Mouse (Mus musculus): ENCODE results near the gene Lrch1. TPM values are rescaled to one million over a fixed set of nuclear protein-coding genes. Genes with fewer than 3 reads are reported as not detected.

The Lrch1 gene
- polyA plus RNA-seq, 1 experiment from 2014 or later: 13.3 TPM

GRCm38 (mm10) chr14:74929739-74930138 lies 17.9 kb downstream of the Lrch1 start:
- ATAC-seq (ENCODE audit: low FRiP score): no peak
- Histone ChIP-seq H3K4me3 (no peak overlapping the region), H3K4me2 (replicated peaks) (no peak overlapping the region), H3K9me3 (replicated peaks) (no peaks in the 10 kb centered on the region), H3K27me3 (no peaks in the 10 kb centered on the region), H3K4me1 (peaks cover 17% of the 10 kb centered on the region), H3K9ac (no peak overlapping the region), H3K27ac (no peak overlapping the region), H3K36me3 (no peaks in the 10 kb centered on the region)
- 68% methylated on average over 2 of the region's 2 CpGs for WGBS

- Histone ChIP-seq H3K9ac (no peak overlapping the region), H3K27ac (no peak overlapping the region)
- ATAC-seq (ENCODE audit: low FRiP score): no peak
These were observed 18.8 kb downstream of the Lrch1 start for GRCm38 (mm10) chr14:74928809-74929432.

GRCm38 (mm10) chr14:74926899-74927571 lies 20.6 kb downstream of the Lrch1 start:
- H3K27me3 ChIP-seq: no peaks in the 10 kb centered on the region
- H3K4me1 ChIP-seq: peaks cover 25% of the 10 kb centered on the region
- no peak overlapping the region for H3K4me2 ChIP-seq (replicated peaks)
- ATAC-seq (ENCODE audit: low FRiP score): no peak
- no peak overlapping the region for H3K9ac ChIP-seq
- H3K4me3 ChIP-seq: no peak overlapping the region
- WGBS: 46% methylated on average over 11 of the region's 11 CpGs
- H3K27ac ChIP-seq: no peak overlapping the region
- H3K36me3 ChIP-seq: no peaks in the 10 kb centered on the region
- H3K9me3 ChIP-seq (replicated peaks): no peaks in the 10 kb centered on the region

More at GRCm38 (mm10) chr14:74928809-74929432, 18.8 kb downstream of the Lrch1 start:
- Histone ChIP-seq H3K27me3 (no peaks in the 10 kb centered on the region), H3K4me1 (peaks cover 20% of the 10 kb centered on the region), H3K36me3 (no peaks in the 10 kb centered on the region), H3K4me3 (no peak overlapping the region), H3K9me3 (replicated peaks) (no peaks in the 10 kb centered on the region), H3K4me2 (replicated peaks) (no peak overlapping the region)
- 90% methylated on average over 8 of the region's 8 CpGs for WGBS

- Histone ChIP-seq H3K9ac (no peak overlapping the region), H3K36me3 (no peaks in the 10 kb centered on the region), H3K4me3 (no peak overlapping the region), H3K27me3 (no peaks in the 10 kb centered on the region), H3K9me3 (replicated peaks) (no peaks in the 10 kb centered on the region), H3K4me2 (replicated peaks) (no peak overlapping the region), H3K4me1 (peaks cover 28% of the 10 kb centered on the region), H3K27ac (no peak overlapping the region)
- no peak for ATAC-seq (ENCODE audit: low FRiP score)
- WGBS: 79% methylated on average over 9 of the region's 9 CpGs
These were observed 21.6 kb downstream of the Lrch1 start for GRCm38 (mm10) chr14:74925951-74926517.

- Histone ChIP-seq H3K27me3 (no peaks in the 10 kb centered on the region), H3K9ac (no peak overlapping the region), H3K9me3 (replicated peaks) (no peaks in the 10 kb centered on the region), H3K36me3 (no peaks in the 10 kb centered on the region), H3K27ac (no peak overlapping the region), H3K4me2 (replicated peaks) (no peak overlapping the region), H3K4me3 (no peak overlapping the region), H3K4me1 (peaks cover 28% of the 10 kb centered on the region)
- ATAC-seq (ENCODE audit: low FRiP score): no peak
- 80% methylated on average over 3 of the region's 3 CpGs for WGBS
These were observed 23.2 kb downstream of the Lrch1 start for GRCm38 (mm10) chr14:74924521-74924920.

- no peak overlapping the region for H3K9ac ChIP-seq
- H3K4me1 ChIP-seq: peaks cover 28% of the 10 kb centered on the region
- 73% methylated on average over 2 of the region's 2 CpGs for WGBS
- H3K27me3 ChIP-seq: no peaks in the 10 kb centered on the region
- no peaks in the 10 kb centered on the region for H3K36me3 ChIP-seq
- no peak overlapping the region for H3K27ac ChIP-seq
- no peak for ATAC-seq (ENCODE audit: low FRiP score)
- H3K4me2 ChIP-seq (replicated peaks): no peak overlapping the region
- H3K9me3 ChIP-seq (replicated peaks): no peaks in the 10 kb centered on the region
- H3K4me3 ChIP-seq: no peak overlapping the region
These were observed 23.6 kb downstream of the Lrch1 start for GRCm38 (mm10) chr14:74924031-74924430.

- Histone ChIP-seq H3K9ac (no peak overlapping the region), H3K27ac (no peak overlapping the region), H3K4me3 (no peak overlapping the region), H3K9me3 (replicated peaks) (no peaks in the 10 kb centered on the region), H3K27me3 (no peaks in the 10 kb centered on the region), H3K4me1 (peaks cover 24% of the 10 kb centered on the region), H3K36me3 (no peaks in the 10 kb centered on the region), H3K4me2 (replicated peaks) (no peak overlapping the region)
- 78% methylated on average over 12 of the region's 12 CpGs for WGBS
- ATAC-seq (ENCODE audit: low FRiP score): no peak; the same call in 1 of the 2 replicates
These were observed 25.5 kb downstream of the Lrch1 start for GRCm38 (mm10) chr14:74922039-74922736.

GRCm38 (mm10) chr14:74921471-74921870 lies 26.2 kb downstream of the Lrch1 start:
- no peaks in the 10 kb centered on the region for H3K27me3 ChIP-seq
- H3K9me3 ChIP-seq (replicated peaks): no peaks in the 10 kb centered on the region
- no peaks in the 10 kb centered on the region for H3K36me3 ChIP-seq
- H3K4me3 ChIP-seq: no peak overlapping the region
- no peak for ATAC-seq (ENCODE audit: low FRiP score)
- H3K9ac ChIP-seq: no peak overlapping the region
- 91% methylated on average over 9 of the region's 9 CpGs for WGBS
- no peak overlapping the region for H3K4me2 ChIP-seq (replicated peaks)
- H3K4me1 ChIP-seq: peaks cover 16% of the 10 kb centered on the region
- H3K27ac ChIP-seq: no peak overlapping the region

- no peak overlapping the region for H3K9ac ChIP-seq
- H3K4me2 ChIP-seq (replicated peaks): no peak overlapping the region
These were observed 28.5 kb downstream of the Lrch1 start for GRCm38 (mm10) chr14:74919132-74919531.

GRCm38 (mm10) chr14:74918521-74919103 lies 29.1 kb downstream of the Lrch1 start:
- H3K4me3 ChIP-seq: no peak overlapping the region
- no peak overlapping the region for H3K27ac ChIP-seq
- H3K27me3 ChIP-seq: no peaks in the 10 kb centered on the region
- ATAC-seq (ENCODE audit: low FRiP score): no peak
- H3K9me3 ChIP-seq (replicated peaks): no peaks in the 10 kb centered on the region
- no peak overlapping the region for H3K4me2 ChIP-seq (replicated peaks)
- 83% methylated on average over 5 of the region's 5 CpGs for WGBS
- no peaks in the 10 kb centered on the region for H3K36me3 ChIP-seq
- peaks cover 7% of the 10 kb centered on the region; the same call in 1 of the 2 replicates for H3K4me1 ChIP-seq
- H3K9ac ChIP-seq: no peak overlapping the region

More at GRCm38 (mm10) chr14:74919132-74919531, 28.5 kb downstream of the Lrch1 start:
- H3K36me3 ChIP-seq: no peaks in the 10 kb centered on the region
- WGBS: 87% methylated on average over 7 of the region's 7 CpGs
- ATAC-seq (ENCODE audit: low FRiP score): no peak
- no peaks in the 10 kb centered on the region for H3K27me3 ChIP-seq
- peaks cover 11% of the 10 kb centered on the region for H3K4me1 ChIP-seq
- no peaks in the 10 kb centered on the region for H3K9me3 ChIP-seq (replicated peaks)
- H3K27ac ChIP-seq: no peak overlapping the region
- H3K4me3 ChIP-seq: no peak overlapping the region

GRCm38 (mm10) chr14:74917504-74918124 lies 30.1 kb downstream of the Lrch1 start:
- no peak overlapping the region for H3K4me2 ChIP-seq (replicated peaks)
- H3K4me3 ChIP-seq: no peak overlapping the region
- no peaks in the 10 kb centered on the region for H3K27me3 ChIP-seq
- 90% methylated on average over 5 of the region's 5 CpGs for WGBS
- ATAC-seq (ENCODE audit: low FRiP score): no peak
- H3K9ac ChIP-seq: no peak overlapping the region
- no peaks in the 10 kb centered on the region for H3K36me3 ChIP-seq
- H3K9me3 ChIP-seq (replicated peaks): no peaks in the 10 kb centered on the region
- no peak overlapping the region for H3K27ac ChIP-seq
- peaks cover 7% of the 10 kb centered on the region; the same call in 1 of the 2 replicates for H3K4me1 ChIP-seq
